Mouse (Mus musculus): ENCODE measurements around the gene Acrbp.
A peak's percentile ranks its signal among the peaks of the same experiment; 100 is the strongest.
"Not testable (repeated sequence)": the region's sequence is repeated elsewhere in the genome, so short reads cannot be mapped to it uniquely, and the experiment has no call there.

Gene Acrbp

DNA sequence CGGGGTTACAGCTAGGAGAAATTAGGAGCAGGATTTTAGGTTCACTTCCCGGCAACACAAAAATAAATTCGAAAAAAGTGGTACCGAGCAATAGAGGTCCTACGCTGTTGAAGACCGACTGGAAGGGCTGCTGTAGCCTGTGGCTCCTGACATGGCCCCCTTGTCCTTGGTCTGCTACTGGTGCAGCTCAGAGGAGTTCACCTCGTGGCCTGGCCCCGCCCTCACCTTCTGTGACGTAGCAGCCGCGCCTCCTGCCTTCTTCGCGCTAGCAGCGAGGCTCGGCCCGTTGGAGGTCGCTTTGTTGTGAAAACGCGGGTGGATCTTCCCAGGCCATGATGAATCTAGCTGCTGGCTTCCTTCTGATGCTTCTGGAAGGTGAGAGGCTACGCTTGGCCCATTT, at the start of gene Acrbp:
TSS of gene Acrbp (plus strand) at position 12 of the 400 bp plus-strand sequence.
- no peak for DNase-seq (ENCODE audit: low spot score)

GRCm38 (mm10) chr6:125003706-125004105, 45.8 kb upstream of the Acrbp start:
- no peak for DNase-seq (ENCODE audit: low spot score)

DNA sequence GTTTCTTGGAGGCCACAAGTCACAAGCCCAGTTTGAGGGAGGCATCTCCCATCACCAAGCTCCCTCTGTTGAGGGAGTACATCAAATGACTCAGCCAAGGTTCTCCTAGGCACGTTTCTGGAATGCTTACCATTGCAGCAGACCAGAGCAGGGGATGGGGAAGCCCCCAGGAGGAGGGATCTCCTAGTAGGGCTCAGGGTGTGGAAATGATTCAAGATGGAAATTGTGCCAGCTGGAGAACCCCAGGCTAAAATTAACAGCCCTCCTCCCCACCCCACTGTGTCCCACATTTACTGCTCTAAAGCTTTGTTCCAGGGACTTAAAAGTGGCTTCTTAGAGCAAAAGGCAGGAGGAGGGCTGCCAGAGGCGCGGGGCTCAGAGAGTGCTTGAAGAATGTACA, 44.4 kb upstream of the Acrbp start:
- DNase-seq (ENCODE audit: low spot score), result no peak

GRCm38 (mm10) chr6:125008060-125008459, 41.4 kb upstream of the Acrbp start:
- DNase-seq (ENCODE audit: low spot score), result no peak

DNA sequence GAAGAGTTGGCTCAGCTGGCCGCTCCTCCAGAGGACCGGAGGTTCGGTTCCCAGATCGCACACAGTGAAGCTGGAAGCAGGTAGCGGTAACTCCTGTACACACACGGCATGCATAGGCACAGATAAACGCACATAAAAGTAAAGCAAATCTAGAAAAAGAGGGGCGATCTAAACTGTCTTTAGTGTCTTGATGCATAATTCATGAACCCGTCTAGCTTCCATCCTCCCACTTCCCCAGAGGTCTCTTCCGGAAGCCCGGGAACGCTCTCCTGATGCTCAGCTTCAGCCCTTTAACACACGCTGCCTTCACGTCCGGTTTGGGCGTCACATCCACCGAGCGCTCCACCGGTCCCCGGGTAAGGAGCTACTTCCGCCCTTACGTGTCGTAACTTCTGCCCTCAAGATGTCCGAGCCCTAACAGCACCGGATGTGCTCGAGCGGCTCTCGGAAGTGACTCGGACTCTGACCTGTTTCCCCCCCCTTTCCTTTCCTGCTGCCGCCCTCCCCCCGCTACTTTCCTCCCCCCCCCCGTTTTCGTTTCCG, 40.8 kb upstream of the Acrbp start:
- peak; percentile 94 for DNase-seq (ENCODE audit: low spot score)

DNA sequence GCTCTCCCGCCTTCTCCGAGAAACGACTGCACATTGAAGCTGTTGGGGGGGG, 40.5 kb upstream of the Acrbp start, which contains the start of gene Zfp384:
TSS of gene Zfp384 (plus strand) at position 17 of the 52 bp plus-strand sequence.
- DNase-seq (ENCODE audit: low spot score), result no peak

DNA sequence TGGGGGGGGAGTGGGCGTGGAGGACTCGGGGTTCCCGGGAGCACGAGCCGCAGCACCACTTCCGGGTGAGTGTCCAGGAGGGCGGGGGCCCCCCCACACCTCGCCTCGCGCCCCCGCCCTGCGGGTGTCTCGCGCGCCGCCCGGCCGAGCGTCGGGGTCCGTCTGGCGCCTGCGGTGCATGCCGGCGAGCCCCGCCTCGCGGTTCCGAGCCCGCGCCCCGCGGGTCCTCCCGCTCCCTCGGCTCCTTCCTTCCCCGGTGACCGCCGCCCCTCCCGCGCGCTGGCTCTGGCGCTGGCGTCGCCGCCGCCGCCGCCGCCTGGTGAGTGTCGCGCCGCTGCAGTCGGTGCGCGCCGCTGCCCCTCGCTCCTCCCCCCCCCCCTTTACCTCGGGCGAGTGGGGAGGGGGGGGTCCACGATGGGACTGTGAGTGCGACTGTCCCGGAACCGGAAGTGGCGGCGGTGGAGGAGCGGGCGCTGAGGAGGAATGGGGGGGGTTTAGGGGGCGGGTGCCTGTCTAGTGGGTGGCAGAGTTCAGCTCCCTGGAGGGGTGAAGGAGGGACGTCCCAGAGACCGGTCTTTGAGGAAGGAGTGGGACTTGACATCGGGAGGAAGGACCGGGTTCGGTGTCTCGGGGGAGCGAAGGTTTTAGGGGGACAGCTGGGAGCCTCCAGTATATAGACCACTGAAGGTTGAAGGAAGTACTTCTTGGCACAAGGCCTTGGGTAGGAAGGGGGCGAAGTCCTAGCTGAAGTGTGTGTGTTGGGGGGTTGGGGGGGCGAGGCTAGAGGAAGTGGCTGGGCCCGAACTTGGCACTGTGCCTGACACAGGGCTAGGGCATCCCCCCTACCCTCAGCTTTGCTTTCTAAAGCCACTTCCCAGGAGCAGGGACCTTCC, 40.1 kb upstream of the Acrbp start:
- peak; percentile 80 for DNase-seq (ENCODE audit: low spot score)

DNA sequence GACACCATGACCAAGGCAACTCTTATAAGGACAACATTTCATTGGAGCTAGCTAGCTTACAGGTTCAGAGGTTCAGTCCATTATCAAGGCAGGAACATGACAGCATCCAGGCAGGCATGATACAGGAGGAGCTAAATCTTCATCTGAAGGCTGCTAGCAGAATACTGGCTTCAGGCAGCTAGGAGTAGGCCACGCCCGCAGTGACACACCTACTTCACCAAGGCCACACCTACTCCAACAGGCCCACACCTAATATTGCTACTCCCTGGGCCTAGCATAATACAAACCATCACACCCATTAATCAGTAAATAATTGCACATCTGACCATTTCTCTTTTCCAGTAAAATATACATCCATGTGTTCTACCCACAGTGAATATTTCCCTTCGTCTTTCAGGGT, 31.8 kb upstream of the Acrbp start:
- no peak for DNase-seq (ENCODE audit: low spot score)

- DNase-seq (ENCODE audit: low spot score), result peak; percentile 56
Observed at GRCm38 (mm10) chr6:125030532-125030931, 19.0 kb upstream of the Acrbp start.

DNA sequence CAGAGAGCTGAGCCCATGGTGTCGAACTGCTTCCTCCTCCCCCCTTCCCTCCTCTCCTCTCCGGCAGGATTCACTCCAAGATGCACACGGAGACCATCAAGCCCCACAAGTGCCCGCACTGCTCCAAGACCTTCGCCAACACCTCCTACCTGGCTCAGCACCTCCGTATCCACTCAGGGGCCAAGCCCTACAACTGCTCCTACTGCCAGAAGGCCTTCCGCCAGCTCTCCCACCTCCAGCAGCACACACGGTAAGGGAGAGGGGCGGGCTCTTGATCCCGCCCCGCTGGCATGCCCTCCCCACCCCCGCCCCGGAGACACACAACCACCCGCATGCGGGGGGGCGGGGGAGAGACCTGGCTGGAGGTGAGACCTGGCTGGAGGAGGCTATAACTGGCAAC, 17.9 kb upstream of the Acrbp start:
- no peak for DNase-seq (ENCODE audit: low spot score)

GRCm38 (mm10) chr6:125038666-125039065, 10.8 kb upstream of the Acrbp start:
- no peak for DNase-seq (ENCODE audit: low spot score)

DNA sequence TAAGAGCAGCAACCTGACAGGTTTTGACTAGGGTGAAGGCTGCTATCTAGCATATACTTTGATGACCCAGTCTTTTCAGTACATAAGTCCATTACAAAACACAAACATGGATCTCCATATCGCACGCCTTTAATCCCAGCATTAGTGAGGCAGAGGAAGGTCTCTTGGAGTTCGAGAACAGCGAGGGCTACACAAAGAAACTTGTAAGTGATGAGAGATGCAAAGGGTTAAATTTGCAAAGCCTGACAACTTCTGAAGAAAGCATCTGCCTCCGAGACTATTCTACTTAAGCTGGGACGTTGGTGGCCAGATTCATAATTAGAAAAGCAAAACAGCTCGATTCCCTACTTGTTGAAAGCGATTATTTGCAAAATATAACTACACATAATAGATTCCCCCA, 10.4 kb upstream of the Acrbp start:
- DNase-seq (ENCODE audit: low spot score), result no peak

- peak; percentile 84 for DNase-seq (ENCODE audit: low spot score)
Observed at GRCm38 (mm10) chr6:125039533-125040153, 9.8 kb upstream of the Acrbp start, which contains the start of gene Ing4. Gene Ing4 (plus strand): TSS chr6:125039760.

DNA sequence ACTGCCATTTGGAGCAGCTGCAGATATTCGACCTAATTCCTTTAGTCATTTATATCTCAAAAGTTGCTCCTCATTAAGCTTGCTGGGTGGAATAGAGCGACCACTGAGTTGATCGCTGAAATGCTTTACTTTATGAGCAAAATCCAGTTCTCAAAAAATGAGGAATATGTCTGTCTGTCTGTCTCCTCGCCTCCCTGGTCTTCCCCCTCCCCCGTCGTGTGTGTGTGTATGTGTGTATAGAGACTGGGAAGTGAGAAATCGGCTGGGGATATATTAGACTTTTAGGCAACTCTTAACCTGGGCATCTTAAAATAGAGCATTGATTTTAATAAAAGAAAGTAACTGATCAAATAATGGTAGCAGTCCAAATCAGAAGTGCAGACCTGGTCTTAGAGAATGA, 9.3 kb upstream of the Acrbp start:
- no peak for DNase-seq (ENCODE audit: low spot score)

GRCm38 (mm10) chr6:125041047-125041446, 8.4 kb upstream of the Acrbp start:
- no peak for DNase-seq (ENCODE audit: low spot score)

GRCm38 (mm10) chr6:125042081-125042480, 7.4 kb upstream of the Acrbp start:
- DNase-seq (ENCODE audit: low spot score), result no peak

GRCm38 (mm10) chr6:125046691-125047090, 2.8 kb upstream of the Acrbp start:
- DNase-seq (ENCODE audit: low spot score), result peak; percentile 76

DNA sequence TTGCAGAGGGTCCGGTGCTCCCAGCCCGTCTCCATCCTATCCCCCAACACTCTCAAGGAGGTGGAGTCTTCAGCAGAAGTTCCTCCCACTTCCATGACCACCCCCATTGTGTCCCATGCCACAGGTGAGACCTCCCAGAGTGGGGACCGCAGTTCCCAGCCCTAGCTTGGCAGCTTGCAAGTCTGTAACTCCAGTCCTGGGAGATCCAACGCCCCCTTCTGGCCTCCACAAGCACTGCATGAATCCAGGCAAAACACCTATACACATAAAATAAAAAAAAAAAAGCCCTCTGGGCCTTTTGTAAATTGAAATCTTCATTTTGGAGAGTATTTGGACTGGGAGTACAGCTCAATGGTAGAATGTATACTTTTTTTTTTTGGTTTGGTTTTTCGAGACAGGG, 1.7 kb downstream of the Acrbp start:
- no peak for DNase-seq (ENCODE audit: low spot score)

DNA sequence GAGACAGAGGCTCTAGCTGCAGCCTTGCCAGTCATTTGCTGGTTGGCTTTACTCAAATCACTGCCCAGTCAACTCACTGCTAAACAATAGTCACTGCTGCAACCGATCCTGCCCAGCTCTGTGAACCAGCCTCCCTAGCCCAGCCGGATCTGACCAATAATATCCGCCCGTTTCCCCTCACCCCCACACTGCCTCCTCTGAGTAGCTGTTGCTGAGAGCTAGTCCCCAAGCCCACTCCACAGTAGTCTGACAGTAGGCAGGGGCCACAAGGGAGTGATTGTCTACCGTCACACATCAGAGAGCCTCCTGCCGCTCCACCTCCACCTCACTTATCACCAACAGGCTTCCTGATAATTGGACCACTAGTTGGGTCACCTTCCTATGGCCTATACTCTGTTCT, 12.0 kb downstream of the Acrbp start:
- no peak for DNase-seq (ENCODE audit: low spot score)

DNA sequence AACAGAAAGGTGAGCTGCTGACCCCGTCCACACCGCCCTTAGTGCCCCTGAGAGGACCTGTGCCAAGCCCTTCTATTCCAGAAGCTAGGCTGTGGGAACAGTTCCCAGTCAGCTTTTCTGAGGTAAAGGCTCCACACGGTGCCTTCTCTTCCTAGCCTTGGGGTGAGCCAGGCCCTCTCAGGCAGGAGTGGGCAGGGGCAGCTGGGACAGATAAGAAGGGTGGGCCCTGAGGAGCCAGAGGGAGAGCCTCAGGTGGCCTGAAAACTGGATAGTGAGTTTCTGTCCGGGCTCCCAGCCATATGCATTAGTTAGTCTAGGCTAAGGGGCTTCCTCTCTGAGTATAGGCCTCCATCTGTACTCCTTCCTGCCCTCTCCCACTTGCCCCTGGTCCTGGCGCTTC, 13.0 kb downstream of the Acrbp start:
- no peak for DNase-seq (ENCODE audit: low spot score)

- no peak for DNase-seq (ENCODE audit: low spot score)
Observed at GRCm38 (mm10) chr6:125063906-125064305, 14.4 kb downstream of the Acrbp start.

GRCm38 (mm10) chr6:125065223-125065622, 15.7 kb downstream of the Acrbp start:
- DNase-seq (ENCODE audit: low spot score), result not testable (repeated sequence)

DNA sequence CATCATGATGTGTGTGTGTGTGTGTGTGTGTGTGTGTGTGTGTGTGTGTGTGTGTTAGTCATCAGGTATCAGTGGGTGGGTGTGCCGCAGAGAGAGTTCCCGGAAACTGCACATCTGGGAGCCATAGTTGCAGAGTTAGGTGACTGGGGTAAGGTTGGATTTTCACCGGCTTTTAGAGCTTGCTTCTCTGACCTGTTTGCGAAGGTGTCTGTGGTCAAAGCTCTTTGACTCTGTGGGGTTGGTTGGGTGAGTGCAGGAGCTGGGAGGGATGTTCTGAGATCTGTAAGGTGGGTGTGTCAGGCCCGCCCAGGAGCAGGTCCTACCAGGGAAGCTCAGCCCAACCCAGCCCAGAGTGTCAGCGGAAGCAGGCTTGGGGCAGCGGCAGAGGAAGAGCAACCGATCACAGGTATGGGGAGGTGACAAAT, 18.1 kb downstream of the Acrbp start, which contains the start of gene Lpar5:
TSS of gene Lpar5 (plus strand) at position 350 of the 425 bp plus-strand sequence.
- DNase-seq (ENCODE audit: low spot score), result no peak

Measured in ovary, postnatal 36 days (tissue).